Mouse (Mus musculus) cerebellum, adult 18-20 months (tissue): ENCODE measurements around the gene Eprs.

Experiments
- DNase-seq, 2 experiments: peaks; one replicate each; pipeline ENCODE4 v3.0.0; 2021

The Eprs gene

DNA sequence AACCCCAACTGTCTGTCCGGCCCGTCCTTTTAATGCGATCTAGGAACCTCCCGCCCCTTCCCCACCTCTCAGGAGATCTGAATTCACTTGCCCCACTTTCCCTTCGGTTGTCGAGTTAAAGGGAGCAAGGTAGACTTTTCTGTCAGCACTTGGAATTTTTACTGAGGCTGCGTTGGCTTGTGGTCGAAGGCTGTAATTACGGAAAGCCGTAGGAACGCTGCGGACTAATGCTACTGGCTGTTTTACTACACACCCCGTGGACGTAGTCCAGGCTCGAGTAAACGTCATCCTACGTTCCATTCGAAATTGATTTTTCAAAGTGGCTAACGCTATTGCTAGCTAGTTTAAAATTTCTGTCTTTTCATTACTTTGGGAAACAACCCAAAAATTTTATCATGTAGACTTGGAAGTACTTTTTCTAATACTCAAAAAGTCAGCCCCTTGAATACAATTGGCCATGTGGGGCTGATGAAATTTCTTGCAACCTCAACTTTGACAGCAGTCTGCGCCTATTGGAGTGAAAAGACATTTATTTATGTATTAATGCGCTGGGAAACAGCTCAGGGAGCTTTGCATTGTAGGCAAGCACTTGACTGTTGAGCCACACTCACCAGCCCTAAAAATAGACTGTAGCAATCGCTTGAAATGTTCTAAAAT is 810 bp downstream of the Eprs start:
- peak; percentile 43 to 44 for DNase-seq

DNA sequence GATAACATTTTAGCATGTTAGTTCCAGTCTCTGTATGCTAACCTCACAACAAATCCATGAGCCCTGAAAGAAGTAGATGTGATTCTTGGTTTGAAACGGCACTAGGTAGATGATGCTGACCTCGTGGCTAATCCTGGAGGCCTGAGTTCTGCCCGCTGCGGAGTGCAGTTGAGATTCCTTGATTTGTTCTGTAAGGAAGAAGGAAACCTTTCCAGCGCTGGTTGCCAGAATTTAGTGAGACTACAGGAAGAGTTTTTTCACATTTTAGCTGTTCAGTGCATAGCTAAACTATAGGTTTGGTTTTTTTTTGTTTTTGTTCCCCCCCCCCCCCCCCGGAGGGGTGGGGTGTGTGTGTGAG is 1.3 kb downstream of the Eprs start:
- DNase-seq: no peak

DNA sequence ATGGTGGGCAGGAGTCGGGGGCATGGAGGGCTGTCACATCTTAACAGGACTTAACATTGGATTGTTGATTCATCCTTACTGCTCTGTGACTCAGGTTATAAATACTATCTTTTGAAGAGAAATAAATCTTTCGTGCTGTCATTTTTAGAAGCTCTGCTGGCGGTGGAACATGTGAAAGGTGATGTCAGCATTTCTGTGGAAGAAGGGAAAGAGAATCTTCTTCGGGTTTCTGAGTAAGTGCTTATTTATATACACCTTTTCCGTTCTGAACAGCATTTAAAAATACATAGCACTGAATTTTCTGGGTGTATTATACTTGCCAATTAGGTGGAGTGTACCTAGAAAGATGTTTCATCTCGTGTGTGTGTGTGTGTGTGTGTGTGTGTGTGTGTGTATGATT is 4.5 kb downstream of the Eprs start:
- DNase-seq: no peak

DNA sequence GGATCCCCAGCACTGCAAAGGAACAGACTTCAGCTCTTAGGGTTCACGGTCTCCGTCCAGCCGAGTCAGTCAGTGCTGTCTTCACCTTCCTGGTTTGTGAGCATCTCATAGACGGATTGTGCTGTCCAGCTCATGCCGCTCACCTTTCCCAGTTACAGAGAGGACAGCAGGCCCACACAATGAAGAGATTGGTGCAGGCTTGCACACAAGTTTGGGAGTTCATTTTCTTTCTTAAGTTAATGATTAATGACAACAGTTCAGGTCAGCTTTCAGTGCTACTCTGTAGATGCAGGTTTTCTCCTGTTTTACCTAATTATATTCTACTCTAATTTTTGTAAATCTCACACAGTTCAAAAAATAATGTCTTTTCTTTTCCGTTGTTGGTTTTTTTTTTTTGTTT is 7.1 kb downstream of the Eprs start:
- no peak for DNase-seq

DNA sequence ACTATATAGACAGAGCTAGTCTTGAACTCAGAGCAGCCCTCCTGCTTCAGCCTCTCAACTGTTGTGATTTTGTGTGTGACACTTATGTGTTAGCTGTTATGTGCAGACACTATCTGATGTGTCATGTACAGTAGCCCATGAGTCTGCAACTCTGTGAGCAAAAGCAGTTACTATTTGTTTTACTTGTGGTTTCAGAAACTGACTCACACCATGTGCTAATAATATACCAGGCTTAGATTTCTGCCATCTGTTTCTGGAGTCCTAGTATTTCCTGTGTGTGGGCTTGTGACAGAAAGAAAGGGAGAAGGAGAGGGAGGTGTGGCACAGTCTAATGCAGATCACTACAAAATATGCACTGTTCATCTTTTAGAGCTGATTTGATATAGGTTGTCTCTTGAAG is 13.5 kb downstream of the Eprs start:
- DNase-seq: no peak

DNA sequence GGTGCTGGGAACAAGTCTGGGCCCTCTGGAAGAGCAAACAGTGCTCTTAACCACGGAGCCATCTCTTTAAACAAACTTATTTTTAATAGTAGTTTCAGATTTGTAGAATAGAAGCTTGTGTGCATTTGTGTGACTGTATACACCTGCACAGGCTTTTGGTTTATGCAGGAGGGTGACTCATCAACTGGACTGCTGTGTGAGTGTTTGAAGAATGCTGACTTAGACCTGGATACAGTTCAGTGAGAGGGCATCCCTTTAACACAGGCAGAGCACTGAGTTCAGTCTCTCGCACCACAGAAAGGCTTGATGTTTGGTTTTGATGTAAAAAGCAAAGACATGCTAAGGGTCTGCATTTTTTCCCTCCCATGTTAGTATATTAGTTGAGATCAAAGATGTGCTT is 14.6 kb downstream of the Eprs start:
- no peak for DNase-seq

DNA sequence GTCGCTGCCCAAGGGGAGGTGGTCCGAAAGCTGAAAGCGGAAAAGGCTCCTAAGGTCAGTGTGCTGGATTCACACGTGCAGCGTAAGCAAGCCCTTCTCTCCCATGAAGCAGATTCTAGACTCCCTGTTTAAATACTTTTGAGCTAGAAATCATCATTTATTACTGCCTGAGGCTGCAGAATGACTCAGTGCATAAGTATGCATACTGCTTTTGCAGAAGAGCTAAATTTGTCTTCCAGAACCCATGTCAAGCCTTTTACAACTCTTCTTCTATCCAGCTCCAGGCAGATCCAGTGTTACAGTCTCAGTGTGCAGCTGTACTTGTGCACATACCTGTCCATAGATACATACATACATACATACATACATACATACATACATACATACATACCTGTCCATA is 38.8 kb downstream of the Eprs start:
- no peak for DNase-seq

DNA sequence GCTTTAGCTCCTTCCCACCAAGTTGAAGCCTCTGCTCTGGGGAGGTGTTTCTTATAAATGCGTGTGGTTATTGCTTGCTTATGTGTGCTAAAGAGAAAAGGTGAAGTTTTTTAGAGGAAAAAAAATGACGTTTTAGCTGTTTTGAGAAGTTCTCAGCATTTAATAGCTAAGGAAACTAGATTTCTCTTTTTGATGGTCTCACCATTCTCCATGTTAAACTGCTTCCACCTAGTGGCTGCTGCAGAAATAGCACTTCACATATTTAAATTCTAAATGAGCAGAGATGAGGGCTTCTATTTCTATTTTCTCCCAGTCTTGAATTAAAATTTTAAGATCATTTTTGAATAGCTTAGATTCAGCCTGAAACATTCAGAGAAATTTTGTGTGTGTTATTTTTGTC is 41.2 kb downstream of the Eprs start:
- DNase-seq: peak; percentile 28 to 36

DNA sequence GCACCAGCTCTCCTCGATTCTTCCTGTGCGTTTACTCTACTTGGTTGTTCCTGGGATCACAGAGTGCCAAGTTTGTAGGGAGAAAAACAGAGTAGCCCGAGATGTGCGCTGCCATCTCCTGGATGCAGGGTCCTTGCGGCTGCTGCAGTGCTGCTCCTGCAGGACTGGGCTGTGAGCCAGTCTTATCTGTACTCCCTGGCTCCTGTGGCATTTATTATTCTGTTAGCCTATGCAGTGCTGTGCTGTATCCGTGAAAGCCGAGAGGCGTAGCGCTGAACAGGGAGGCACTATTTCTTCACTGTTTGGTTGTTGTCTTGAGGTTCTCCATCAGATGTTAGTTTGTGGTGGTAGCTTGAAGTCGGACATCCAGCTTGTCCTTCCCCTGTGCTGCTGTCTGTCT is 43.1 kb downstream of the Eprs start:
- no peak for DNase-seq

DNA sequence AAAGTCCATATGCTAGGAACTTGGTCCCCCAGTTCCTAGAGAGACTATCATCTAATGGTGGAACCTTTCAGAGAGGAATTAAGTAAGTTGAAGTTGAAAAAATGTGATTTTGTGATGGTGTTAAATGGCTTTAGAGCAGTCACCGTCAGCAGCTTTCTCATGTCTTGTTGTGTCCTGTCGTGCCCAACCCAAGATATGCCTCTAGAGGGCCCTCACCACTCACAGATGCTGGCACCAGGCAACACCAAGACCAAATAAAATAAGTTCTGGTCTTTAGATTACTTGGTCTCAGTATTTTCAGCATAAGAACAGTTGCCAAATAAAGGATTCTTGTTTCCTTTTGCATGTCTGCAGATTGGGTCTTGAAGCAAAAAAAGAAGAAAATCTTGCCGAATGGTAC is 47.0 kb downstream of the Eprs start:
- DNase-seq: no peak

DNA sequence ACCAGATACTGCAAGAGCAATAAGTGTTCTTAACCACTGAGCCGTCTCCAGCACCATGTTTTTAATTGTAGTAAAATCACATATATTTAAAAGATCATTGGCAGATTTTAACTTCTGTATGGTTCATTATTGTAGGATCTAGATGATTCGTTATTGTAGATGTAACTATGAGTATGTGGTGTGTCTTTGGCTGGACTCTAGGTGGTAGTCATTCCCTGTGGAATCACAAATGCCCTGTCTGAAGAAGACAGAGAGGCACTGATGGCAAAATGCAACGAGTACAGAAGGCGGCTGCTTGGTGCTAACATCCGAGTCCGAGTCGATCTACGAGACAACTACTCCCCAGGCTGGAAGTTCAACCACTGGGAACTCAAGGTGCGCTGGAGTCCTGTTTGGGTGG is 55.2 kb downstream of the Eprs start:
- no peak for DNase-seq

DNA sequence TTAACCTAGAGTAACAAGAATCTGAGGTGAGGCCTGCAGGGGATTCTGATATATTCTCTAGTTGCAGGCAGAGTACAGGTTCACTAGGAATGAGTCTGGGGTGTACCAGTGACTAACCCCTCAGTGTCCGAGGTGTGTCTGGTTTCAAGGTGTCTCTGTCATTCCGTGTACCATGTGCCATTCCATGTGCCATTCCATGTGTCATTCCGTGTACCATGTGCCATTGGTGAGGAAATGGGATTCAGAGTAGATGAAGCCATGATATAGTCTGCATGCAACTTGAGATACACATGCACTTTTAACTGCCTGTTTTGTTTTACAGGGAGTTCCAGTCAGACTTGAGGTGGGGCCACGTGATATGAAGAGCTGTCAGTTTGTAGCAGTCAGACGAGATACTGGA is 57.0 kb downstream of the Eprs start:
- no peak for DNase-seq

DNA sequence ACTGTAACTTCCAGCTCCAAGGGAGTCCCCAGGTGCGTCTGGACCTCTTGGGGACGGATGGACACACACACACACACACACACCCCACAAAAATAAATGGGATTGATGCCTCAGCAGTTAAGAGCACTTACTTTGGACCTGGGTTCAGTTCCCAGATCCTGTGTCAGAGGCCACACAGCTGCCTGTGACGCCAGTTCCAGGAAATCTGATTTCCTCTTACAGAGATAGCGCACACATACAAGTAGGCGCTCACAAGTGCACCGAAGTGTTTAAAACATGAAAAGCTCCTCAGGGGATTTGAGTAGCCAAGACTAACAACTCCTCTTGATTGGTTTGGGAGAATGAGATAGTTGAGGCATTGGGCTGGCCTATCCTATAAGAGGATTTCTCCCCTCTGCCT is 57.9 kb downstream of the Eprs start:
- DNase-seq: no peak

DNA sequence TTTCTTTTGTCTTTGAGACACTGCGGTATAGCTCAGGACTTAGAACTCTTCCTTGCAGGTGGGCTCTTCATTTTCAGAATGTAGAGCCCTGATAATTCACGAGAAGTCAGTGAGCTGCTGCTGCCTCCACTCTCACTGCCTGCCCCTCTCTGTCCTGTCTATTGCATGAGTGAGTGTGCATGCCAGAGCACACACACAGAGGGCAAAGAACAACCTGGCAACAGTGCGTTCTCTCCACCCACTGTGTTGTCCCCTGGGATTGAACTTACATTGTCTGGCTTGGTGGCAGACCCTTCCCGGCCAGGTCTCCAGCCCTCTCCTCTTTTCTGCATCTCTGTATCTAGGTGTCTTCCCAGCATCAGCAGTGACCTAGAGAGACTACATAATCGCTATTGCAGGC is 63.7 kb downstream of the Eprs start:
- no peak for DNase-seq

DNA sequence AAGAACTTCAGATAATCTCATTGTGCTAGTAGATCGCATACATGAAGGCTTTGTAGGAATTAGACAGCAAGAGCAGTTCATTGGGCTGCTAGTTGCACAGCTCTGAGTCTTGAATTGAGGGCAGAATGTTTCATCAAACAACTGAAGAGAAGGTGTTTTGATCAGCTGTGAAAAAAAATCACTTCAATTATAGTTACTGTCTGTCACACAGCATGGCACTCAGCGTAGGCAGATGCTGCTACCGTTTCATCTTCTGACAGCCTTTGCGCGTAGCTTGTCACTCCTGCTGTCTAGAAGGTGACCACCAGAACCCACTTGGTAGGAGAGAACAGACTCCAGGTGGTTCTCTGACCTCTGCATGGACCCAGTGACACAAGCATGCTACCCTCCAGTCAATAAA is 67.6 kb downstream of the Eprs start:
- DNase-seq: no peak

DNA sequence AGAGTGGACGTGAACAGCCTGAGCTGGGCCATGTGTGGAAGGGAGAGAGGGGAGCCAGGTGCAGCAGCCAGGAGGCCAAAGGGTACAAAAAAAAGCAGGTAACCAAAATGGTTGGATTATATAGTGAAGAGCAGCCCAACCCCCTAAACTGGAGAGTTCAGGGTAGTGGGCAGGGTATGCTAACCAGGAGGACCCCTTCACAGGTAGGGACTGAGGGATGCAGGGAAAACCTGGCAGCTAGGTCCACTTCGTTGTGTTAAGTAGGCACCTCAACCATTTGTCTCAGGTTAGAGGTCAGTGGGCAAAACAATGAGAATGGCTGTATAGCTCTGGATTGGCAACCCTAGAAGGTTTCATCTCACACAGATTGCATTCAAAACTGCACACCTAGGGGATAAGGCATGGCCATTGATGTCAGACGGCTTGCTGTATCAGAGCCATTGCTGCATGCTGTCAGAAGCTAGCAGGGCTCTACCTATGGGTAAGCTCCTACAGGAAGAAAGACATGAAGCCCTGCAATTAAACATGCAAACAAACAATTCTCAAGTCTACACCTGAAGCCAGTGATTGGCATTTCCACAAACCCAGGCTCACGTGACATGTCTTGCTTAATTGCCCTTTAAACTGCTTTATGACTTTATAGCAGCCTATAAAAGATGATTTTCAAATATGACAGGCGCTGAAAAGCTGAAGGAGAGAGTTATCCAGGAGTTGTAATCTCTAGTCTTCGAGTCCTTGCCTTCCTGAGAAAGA is 68.6 kb downstream of the Eprs start:
- no peak for DNase-seq

DNA sequence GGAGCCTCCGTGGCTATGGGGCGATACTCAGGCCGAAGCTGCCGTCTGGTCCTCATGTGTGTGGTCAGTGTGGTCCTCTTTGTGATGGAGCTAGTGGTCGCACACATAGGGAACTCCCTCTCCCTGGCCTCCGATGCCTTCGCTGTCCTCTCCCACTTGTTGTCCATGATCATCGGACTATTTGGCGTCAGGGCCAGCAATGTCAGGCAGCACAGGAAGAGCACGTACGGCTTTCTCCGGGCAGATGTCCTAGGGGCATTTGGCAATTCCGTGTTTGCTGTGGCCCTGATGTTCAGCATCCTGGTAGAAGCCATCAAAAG is 69.1 kb downstream of the Eprs start:
- no peak for DNase-seq

DNA sequence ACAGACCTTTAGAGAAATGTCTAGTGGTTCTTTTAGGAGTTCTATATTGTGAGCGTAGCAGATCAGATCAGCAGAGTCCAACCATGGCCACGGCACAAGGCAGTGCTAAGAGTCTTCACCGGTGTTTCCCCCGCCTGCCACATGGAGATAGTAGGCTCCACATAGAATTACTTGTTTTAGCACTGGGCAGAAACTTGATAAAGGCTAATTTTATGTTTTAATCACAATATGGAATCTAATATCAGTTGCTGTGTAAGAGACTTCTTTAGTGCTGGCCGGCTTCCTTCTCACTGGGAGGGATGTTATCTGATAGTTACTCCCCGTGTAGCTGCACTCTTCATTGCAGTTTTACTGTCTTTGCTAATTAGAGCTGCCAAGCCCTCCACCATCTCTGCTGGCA is 70.3 kb downstream of the Eprs start:
- DNase-seq: no peak

DNA sequence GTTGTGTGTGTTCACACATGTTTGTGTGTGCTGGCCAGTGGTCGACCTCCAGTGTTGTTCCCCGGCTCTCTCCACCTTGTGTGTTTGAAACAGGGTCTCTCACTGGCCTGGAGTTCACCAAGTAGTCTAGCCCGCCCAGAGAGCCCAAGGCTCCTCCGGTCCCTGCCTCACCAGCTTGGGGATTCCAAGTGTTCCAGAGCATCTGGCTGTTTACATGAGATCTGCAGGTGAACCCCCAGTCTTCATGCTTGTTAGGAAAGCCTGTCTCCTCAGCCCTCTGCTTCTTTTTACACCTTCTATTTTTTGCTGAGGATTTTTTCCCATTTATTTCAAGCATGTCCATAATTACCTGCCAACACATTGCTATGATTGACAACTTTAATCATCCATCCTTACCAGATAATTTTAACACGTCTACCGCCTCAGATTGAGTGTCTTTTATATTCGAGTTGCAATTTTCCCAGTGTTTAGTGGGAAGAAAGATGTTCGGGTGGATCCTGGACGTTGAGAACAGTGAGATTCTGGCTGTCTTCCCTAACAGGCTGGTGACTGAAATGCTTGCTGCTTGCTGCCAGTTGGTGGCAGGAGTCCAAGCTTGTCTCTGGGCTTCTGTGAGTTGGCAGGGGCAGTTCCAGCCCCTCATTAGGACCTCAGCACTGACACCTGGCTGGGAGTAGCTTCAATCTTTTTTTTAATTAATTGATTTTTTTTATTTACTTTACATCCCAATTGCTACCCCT is 76.2 kb downstream of the Eprs start:
- peak; percentile 78 to 83 for DNase-seq

DNA sequence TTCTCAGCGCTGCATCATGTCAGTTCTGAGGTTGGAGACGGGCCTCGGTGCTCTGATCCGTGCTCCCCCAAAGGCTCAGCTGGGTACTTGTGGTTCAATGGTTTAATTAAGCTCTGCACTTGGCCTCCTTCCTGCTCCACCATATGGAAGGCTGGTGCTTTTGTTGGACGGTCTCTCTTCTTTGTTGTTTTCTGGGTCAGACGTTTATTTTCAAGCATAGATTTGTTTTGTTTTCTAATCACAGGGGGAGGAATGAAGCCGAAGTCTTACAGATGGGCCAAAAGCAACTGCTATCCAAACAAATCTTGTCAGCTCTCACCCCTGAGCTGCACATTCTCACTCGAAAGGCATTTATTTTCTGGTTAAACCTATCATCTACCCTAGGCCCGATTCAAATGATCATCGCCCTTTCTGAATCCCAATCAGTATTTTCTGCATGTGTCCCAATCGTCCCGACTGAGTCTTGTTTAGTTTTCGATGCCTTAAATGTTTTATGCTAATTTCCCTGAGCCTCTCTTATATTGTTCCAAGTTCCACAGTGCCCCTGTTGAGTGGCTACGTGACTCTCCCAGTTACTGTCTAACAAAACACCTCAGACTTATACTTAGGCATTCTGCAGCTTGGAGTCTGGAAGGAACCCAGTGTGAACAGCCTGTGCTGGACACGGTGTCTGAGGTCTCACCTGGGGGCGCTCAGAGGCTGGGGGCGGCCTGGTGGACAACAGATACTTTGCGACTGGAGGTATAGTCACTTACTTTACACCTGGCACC is 79.0 kb downstream of the Eprs start:
- peak; percentile 70 to 72 for DNase-seq

DNA sequence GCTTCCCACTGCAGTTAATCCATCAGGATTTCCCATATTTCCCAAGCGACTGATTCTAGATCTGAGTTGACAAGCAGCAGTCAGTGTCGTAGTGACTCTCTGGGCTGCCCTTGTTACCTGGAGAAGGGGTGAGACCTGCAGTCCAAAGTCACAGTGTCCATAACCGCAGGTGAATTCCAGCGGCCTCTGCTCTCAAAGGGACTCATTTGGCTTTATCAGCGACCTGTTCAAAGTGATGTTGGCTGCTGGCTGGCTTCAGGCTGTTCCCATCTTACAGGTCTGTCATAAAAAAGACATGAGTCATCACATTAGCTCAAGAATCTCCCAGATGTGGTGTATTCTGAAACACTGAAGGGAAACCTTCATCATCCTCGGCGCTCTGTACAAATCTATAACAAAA is 86.1 kb downstream of the Eprs start:
- no peak for DNase-seq

DNA sequence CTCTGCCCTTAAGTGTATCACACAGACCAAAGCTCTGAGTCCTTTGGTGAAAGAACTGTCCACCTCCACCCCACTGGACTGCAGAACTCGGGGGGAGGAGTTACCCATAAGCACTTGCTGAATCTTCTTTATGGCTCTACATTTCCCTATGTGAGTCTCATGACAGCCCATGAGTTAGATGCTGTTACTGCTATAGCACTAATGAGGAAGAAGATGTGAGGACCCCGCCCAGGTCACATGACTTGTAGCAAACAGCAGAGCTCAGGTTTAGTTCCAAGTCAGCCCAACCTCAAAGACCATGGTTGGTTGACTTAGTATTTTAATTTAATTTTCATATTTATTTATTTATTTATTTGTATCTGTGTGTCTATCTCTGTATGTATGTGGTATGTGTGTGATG is 86.9 kb downstream of the Eprs start:
- no peak for DNase-seq

DNA sequence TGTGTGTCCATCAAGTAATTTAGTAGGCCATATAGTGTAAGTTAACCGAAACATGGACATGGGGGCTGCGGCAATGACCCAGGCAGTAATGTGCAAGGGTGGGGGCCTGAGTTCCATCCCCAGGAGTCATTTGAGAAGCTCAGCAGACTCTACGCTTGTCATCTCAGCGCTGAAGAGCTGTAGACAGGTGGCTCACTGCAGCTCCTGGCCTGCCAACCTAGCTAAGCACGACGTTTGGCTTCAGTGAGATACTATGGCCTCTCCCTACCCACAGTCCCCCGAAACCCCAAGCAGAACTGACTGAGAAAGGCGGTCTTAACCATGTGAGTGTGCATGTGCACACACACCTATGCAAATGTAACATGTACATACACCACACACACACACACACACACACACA is 88.2 kb downstream of the Eprs start:
- no peak for DNase-seq

DNA sequence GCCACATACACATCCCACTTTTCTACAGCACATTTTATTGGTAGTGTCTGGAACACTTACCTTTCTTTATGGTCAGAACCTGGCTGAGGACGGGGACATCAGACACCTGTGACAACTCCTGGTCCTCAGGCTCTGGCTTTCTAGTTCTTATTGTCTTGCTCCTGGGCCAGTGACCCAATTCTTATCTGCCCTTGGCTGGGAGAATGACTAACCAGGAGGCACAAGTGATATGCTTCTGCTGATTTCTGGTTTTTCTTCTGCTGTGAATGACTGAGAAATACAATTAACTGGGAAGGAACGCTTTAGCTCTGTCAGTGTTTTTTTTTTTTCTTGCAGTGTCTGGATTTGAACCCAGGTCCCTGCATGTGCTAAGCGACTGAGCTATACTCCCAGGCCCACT is 88.7 kb downstream of the Eprs start:
- no peak for DNase-seq
